Mouse (Mus musculus): ENCODE measurements around the gene Syt10. TPM values are rescaled to one million over a fixed set of nuclear protein-coding genes. Genes with fewer than 3 reads are reported as not detected.
"Not testable (repeated sequence)": the region's sequence is repeated elsewhere in the genome, so short reads cannot be mapped to it uniquely, and the experiment has no call there.

Syt10 gene
- 10 to 100 TPM; 15.0 to 22.4 TPM for total RNA-seq (2021)

DNA sequence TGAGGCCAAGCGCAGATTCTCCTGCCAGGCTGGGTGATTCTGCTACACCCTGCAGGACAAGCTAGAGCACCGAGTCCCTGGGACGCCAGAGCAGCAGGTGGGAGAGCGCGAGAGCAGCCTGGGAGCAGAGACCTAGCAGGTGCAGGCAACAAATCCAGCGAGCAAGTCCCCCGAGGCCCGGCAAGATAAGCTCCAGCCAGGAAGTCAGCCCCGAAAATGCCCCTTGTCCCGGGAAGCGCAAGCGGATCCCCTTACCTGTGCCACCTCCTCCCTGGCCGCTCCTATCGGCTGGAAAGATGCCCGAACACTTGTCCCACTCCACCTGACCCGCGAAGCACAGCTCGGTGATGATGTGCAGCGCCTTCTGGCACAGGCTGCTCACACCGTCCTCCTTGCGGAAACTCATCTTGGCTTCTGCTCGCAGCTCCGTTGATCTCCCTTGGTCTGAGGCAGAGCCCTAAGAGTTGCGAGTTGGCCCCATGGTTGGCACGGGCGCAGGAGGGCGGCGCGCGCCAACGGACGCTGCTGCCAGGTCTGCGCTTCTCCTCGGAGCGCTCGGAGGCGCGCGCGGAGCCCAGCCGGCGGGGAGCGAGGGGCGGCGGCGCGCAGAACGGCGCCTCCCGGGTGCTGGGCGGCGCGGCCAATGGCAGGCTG, at the start of gene Syt10:
Syt10 (minus strand) TSS at position 497 of the 654 bp plus-strand sequence.
- peak; percentile 47 to 58 for DNase-seq

DNA sequence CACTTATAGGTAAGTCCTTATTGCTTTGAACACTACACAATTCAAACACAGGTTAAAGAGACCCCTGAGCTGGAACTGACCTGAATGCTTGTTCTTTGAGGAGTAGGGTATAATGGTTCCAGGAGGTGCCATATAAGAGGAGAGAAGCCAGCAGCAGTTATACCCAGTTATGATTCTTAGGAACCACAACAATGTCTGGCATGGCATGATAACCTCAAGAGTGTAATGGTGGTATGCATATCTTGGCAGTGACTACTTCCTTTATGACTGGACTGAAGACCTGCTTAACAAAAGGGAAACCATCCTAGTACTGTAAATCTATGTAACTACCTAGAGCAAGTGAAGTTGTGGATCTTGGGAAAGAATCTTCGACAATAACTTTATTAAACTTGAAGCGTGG, 42.1 kb upstream of the Syt10 start:
- DNase-seq = no peak

DNA sequence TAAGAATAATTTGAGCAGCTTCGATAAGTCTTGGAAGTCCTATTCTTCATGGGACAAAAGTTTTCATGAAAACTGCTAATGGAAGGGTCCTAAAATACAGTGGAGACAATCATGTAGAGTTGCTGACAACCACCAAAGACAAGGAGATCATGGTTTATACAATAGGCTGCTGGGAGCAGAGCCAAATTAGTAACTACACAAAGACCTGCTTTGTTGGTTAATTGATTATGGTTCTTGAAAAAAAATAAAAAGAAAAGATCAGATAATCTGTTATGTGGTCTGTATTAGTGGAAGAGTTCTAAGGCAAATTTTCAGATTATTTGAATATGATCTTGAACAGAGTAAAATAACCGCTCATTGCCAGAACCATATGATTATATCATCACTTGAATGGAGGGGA, 37.3 kb upstream of the Syt10 start:
- DNase-seq = no peak

DNA sequence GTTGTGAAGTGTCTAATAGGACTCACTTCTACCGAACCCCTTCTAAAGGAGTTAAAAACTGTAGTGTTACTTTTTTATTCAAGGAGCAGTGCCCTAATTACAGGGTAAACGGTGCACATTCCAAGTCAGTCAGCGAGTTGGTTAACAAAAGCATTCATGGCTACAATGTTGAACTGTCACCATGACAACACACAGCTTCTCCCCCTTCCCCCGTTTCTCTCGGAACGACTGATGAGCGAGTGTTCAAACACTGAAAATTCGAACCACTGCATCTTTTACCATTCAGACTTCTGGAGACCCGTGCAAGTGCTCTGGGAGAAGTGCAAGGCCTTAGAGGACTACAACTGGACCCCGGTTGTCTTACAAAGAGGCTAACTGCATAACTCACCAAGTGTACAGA, 25.6 kb downstream of the Syt10 start:
- DNase-seq = no peak

DNA sequence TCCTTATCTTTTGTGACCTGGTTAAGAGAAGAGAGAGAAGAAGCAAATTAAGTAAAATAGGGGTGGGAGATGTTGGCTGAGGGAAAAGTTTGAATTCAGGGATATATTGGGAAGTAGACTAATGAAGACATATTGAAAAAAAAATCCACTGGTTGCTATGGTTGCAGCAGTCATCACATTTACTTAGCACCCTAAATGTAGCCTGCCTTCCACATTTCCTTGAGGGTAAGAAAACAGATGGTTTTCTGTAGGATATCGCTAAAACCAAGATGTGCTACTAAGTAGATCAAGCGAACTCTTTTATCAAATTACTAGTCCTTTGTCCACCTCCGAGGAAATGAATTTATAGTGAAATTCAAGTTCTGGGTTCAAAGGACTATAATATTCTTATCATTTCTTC, 37.2 kb downstream of the Syt10 start:
- no peak for DNase-seq

DNA sequence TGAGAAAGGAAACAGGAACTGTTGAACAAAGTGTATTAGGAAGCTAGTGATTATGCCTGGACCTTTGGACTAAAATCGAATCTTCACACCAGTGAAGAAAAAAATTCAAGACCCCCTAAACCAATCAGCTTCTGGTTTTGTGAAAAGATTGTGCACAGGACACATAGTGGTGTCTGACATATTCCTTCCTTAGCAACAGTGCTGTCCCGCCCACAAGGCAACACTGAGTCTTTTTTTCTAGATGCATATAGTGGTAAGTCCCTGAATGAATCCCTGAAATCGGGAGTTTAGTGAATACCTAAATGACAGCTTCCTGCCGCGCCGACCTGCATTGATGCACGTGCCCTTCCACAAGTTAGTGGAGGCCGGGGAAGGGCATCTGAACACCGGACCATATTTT, 61.7 kb downstream of the Syt10 start:
- peak in 1 of 2 experiments; percentile 3 for DNase-seq

DNA sequence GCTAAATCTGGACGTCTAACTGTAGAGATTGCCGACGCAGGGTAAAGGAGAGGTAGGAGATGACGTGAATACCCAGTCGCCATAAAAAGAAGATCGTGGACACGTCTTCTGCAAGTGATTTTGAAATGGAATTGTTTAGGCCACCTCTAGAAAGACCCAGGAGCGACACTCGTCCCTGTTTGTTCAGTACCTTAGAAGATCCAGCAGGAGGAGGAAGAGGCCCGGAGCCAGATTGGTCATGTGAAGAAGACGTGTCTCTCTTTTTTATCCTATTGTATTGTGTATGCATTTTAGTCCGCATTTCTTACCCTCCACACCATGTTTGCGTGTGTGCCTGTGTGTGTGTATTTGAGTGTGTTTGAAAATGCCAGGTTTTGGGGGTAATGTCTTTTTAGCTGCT, 75.6 kb downstream of the Syt10 start:
- DNase-seq = not testable (repeated sequence)

DNA sequence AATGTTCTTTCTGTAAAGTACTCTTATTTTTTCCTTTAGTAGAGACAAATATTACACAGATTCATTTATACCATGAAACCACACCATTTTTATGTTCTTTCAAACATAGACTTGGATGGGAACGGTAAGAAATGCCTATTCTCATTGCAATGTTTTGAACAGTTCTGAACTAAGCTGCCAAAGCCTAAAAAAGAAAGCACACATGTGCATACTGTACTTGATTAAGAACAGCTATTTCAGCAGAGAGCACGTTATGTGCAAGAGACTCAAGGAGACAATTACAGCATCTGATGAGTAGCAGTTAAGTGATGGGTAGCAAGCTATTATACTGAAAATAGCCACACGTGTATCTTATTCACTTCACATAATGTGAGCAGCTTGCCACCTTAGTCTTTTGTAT, 108.0 kb downstream of the Syt10 start:
- DNase-seq = no peak

Small RNA genes lying within 50 kb of the gene (microRNA-seq; reads per million reads assigned to microRNA genes)
- gene Gm24643 = 0 reads per million in 2 experiments

Other genes with a start within 250 kb of the Syt10 start
- gene Rabl2, start 249.9 kb downstream of the Syt10 start, total RNA-seq (2021) = 10 to 100 TPM; 27.1 to 31.2 TPM